Mouse (Mus musculus) hindbrain, embryonic 16.5 days (tissue): ENCODE data around the gene Akr1cl. TPM values are rescaled to one million over a fixed set of nuclear protein-coding genes. Genes with fewer than 3 reads are reported as not detected.

ENCODE experiments used
- ATAC-seq: fragments of 200-750 bp; cut with Nextera tagmentation; 2 replicates; pipeline ENCODE4 v1.8.0; 2017; ENCODE audit warnings: moderate TSS enrichment, moderate library complexity
- H3K27ac ChIP-seq: fragments of 300-500 bp; sonication (generic); 2 replicates; pipeline ENCODE4 v1.5.1; 2014; ENCODE audit warnings: low read depth, mild to moderate bottlenecking, control low read depth, low read length, moderate library complexity
- H3K27me3 ChIP-seq: fragments of 300-500 bp; sonication (generic); replicated peaks from 2 replicates; pipeline ENCODE4 v1.6.1; 2014; ENCODE audit warnings: low read length; ENCODE audit not compliant: control insufficient read depth, insufficient read depth
- H3K36me3 ChIP-seq: fragments of 300-500 bp; sonication (generic); 2 replicates; pipeline ENCODE4 v1.6.1; 2014; ENCODE audit warnings: mild to moderate bottlenecking, low read length, moderate library complexity, mixed read lengths; ENCODE audit not compliant: control insufficient read depth, insufficient read depth
- H3K4me1 ChIP-seq: fragments of 300-500 bp; sonication (generic); 2 replicates; pipeline ENCODE4 v1.6.1; 2014; ENCODE audit warnings: low read depth, low read length; ENCODE audit not compliant: control insufficient read depth, insufficient read depth
- H3K4me2 ChIP-seq: fragments of 300-500 bp; sonication (generic); 2 replicates; pipeline ENCODE4 v1.6.1; 2014; ENCODE audit warnings: mild to moderate bottlenecking, low read length, control low read depth, moderate library complexity
- H3K4me3 ChIP-seq: fragments of 300-500 bp; sonication (generic); 2 replicates; pipeline ENCODE4 v1.5.1; 2014; ENCODE audit warnings: mild to moderate bottlenecking, low read length, control low read depth, moderate library complexity
- H3K9ac ChIP-seq: fragments of 300-500 bp; sonication (generic); 2 replicates; pipeline ENCODE4 v1.6.1; 2014; ENCODE audit warnings: low read depth, mild to moderate bottlenecking, control low read depth, low read length, moderate library complexity
- H3K9me3 ChIP-seq: fragments of 300-500 bp; sonication (generic); 2 replicates; pipeline ENCODE4 v1.6.1; 2014; ENCODE audit warnings: mild to moderate bottlenecking, low read length, moderate library complexity; ENCODE audit not compliant: control insufficient read depth
- WGBS: fragments of 180-500 bp; shearing (Covaris S2); extraction: QIAGEN DNeasy Blood & Tissue Kit; methylation state at CpG from one replicate; pipeline ENCODE4 v1.1.7; 2014; 5-methylcytosine and 5-hydroxymethylcytosine counted together
- polyA plus RNA-seq: library from polyadenylated mRNA; unstranded; fragments of >200 nt; fragmentation: Nextera tagmentation; extraction: Ambion mirVana; gene quantifications from 2 replicates; pipeline ENCODE4 v1.2.1, GENCODE M21; 2015

Akr1cl gene
- polyA plus RNA-seq, 1 experiment from 2014 or later, result not detected

DNA sequence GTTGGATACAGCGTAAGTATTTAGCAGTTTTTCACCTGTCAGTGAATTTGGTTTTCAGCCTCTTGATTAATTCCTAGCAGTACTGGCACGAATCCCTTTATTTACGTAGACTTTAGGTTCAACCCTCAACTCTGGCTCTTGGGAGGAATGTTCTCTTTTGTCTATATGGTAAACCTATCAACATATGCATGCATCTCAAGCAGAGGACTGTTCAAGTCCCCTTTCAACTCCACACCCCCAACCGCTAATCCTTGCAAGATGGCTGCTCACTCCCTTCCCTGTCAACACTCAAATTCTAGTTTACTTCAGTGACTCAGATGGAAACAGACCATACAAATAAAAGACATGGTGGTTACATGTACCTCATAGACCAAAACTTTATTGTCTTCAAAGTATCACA is 19.8 kb downstream of the Akr1cl start:
- no peak overlapping the region for H3K4me3 ChIP-seq
- ATAC-seq, result no peak
- no peaks in the 10 kb centered on the region for H3K4me1 ChIP-seq
- no peak overlapping the region for H3K4me2 ChIP-seq
- H3K27me3 ChIP-seq, result no peaks in the 10 kb centered on the region
- H3K27ac ChIP-seq, result no peak overlapping the region
- 80% methylated on average over 4 of the region's 4 CpGs for WGBS
- no peaks in the 10 kb centered on the region for H3K36me3 ChIP-seq
- no peak overlapping the region for H3K9ac ChIP-seq
- no peaks in the 10 kb centered on the region for H3K9me3 ChIP-seq

DNA sequence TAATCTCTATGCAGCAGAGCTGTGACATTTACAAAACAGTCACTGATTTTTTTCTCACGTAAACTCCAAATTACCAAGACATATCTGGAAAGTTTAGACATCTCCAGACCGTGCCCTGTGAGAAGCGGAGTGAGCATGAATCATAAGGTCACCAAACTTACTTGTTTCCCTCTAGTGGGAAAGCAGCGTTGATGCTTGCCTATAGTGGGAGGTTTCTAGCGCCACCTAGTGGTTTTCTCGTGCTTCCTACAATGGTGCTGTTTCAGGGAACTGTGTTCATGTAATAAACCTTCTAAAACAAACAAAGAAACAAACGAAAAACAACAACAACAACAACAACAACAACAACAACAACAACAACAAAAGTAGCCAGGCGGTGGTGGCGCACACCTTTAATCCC is 22.4 kb downstream of the Akr1cl start:
- no peaks in the 10 kb centered on the region for H3K9me3 ChIP-seq
- no peaks in the 10 kb centered on the region for H3K4me1 ChIP-seq
- H3K27ac ChIP-seq, result no peak overlapping the region
- ATAC-seq, result peak; percentile 86
- no peak overlapping the region for H3K4me2 ChIP-seq
- WGBS, result 13% methylated on average over 9 of the region's 9 CpGs
- H3K27me3 ChIP-seq, result no peaks in the 10 kb centered on the region
- H3K4me3 ChIP-seq, result no peak overlapping the region
- H3K36me3 ChIP-seq, result no peaks in the 10 kb centered on the region
- no peak overlapping the region for H3K9ac ChIP-seq

DNA sequence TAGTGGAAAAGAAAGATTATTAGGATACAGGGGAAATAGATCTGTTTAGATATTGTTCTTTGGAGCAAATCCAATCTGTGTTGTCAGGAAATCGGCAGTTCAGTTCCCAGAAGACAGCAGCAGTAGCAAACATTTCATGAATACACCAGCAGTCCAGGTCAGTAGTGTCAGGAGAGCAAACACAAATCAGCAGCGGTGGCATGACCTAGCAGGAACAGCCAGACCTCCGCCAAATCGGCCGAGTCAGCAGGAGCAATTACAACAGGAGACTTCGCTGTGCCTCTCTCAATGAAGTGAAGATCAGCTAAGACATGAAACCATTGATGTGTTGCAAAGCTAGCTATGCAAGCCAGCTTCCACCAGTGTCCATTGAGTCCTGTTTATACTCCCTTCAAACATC is 27.0 kb downstream of the Akr1cl start:
- ATAC-seq, result no peak
- Histone ChIP-seq H3K36me3 (no peaks in the 10 kb centered on the region), H3K27me3 (no peaks in the 10 kb centered on the region), H3K27ac (no peak overlapping the region), H3K4me1 (no peaks in the 10 kb centered on the region), H3K9ac (no peak overlapping the region), H3K4me3 (no peak overlapping the region), H3K9me3 (no peaks in the 10 kb centered on the region), H3K4me2 (no peak overlapping the region)
- WGBS, result 87% methylated on average over 6 of the region's 6 CpGs

DNA sequence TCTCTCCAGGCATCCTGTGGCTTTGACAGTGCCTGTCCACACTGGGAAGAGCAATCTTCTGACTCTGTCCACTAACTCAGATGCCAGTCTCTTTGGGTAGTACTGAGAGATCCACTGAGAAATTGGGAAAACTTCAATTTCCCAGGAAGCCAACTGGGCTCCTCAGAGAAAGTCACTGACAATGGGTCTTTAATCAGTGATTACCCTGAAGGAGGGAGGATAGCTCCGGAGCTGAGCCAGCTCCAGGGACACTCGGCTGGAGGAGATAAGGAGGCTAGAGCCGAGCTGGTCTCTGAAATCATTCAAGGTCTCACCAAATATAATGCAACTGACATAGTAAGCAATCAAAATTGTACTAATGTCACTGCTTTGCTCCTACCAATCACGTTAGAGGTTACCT is 28.0 kb downstream of the Akr1cl start:
- H3K36me3 ChIP-seq, result no peaks in the 10 kb centered on the region
- no peak overlapping the region for H3K4me2 ChIP-seq
- no peak overlapping the region for H3K4me3 ChIP-seq
- no peak overlapping the region for H3K27ac ChIP-seq
- H3K9ac ChIP-seq, result no peak overlapping the region
- no peak for ATAC-seq
- H3K27me3 ChIP-seq, result no peaks in the 10 kb centered on the region
- no peaks in the 10 kb centered on the region for H3K9me3 ChIP-seq
- WGBS, result 84% methylated on average over 4 of the region's 4 CpGs
- no peaks in the 10 kb centered on the region for H3K4me1 ChIP-seq

DNA sequence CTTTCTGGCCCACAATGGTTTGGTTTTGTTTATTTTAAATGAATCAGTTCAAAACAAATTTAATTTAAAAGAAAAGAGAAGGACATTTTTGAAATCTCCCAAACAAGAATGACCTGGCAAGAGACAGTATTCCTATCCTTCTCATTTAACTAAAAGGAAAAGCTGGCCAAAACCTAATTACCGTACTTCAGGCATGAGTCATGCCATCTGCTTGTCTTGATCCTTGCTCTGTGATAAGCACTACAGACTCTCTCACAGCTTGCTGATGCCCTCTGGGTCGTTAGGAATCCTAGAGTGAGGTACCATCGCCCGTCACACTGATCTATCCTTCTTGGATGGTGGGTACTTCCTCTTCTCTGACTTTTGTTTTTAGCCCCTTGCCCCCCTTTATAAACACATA is 39.4 kb downstream of the Akr1cl start:
- no peaks in the 10 kb centered on the region for H3K27me3 ChIP-seq
- no peak overlapping the region for H3K27ac ChIP-seq
- no peak overlapping the region for H3K4me3 ChIP-seq
- no peak overlapping the region for H3K9ac ChIP-seq
- no peaks in the 10 kb centered on the region for H3K9me3 ChIP-seq
- no peak for ATAC-seq
- no peak overlapping the region for H3K4me2 ChIP-seq
- 80% methylated on average over 4 of the region's 4 CpGs for WGBS
- H3K36me3 ChIP-seq, result no peaks in the 10 kb centered on the region
- H3K4me1 ChIP-seq, result no peaks in the 10 kb centered on the region

DNA sequence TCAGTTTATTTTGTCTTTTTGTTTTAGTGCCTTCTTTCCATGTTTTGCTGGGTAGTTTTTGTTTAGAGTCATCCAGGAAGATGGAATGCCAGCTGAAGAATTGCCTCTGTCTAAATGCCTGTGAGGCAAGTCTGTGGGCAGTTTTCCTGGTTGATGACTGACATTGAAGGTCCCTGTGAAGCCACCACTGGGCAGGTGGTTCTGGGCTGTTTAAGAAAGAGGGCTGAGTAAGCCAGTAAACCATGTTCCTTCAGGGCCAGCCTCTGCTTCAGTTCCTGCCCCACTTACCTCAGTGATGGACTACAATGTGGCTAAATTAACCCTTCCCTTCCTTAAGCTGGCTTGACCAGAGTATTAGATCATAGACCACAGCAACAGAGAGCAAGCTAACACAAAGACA is 44.4 kb downstream of the Akr1cl start:
- Histone ChIP-seq H3K4me1 (no peaks in the 10 kb centered on the region), H3K27me3 (no peaks in the 10 kb centered on the region), H3K36me3 (no peaks in the 10 kb centered on the region), H3K4me2 (no peak overlapping the region), H3K4me3 (no peak overlapping the region), H3K9me3 (no peaks in the 10 kb centered on the region), H3K9ac (no peak overlapping the region), H3K27ac (no peak overlapping the region)
- ATAC-seq, result no peak

DNA sequence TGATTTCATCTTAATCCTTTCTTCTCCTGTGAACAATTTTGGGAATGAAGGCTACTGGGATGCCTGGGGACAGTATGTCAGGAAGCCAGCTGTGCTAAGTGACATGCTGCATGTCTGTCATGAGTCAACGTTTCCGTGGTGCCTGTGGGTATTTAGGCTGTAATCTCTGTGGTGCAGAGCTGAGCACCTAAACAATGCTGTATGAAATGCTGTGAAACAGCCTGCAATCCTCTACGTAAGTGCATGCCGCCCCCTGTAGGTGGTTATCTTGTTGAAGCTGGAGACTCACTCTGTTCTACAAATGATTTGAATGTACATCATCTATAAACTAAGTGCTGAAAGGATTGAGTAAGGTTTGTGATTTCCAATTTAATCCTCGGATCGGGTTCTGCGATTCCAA is 46.4 kb downstream of the Akr1cl start:
- no peak overlapping the region for H3K27ac ChIP-seq
- ATAC-seq, result no peak
- H3K36me3 ChIP-seq, result no peaks in the 10 kb centered on the region
- H3K27me3 ChIP-seq, result no peaks in the 10 kb centered on the region
- WGBS, result 41% methylated on average over 7 of the region's 7 CpGs
- no peaks in the 10 kb centered on the region for H3K9me3 ChIP-seq
- H3K4me1 ChIP-seq, result no peaks in the 10 kb centered on the region
- no peak overlapping the region for H3K9ac ChIP-seq
- no peak overlapping the region for H3K4me2 ChIP-seq
- H3K4me3 ChIP-seq, result no peak overlapping the region

DNA sequence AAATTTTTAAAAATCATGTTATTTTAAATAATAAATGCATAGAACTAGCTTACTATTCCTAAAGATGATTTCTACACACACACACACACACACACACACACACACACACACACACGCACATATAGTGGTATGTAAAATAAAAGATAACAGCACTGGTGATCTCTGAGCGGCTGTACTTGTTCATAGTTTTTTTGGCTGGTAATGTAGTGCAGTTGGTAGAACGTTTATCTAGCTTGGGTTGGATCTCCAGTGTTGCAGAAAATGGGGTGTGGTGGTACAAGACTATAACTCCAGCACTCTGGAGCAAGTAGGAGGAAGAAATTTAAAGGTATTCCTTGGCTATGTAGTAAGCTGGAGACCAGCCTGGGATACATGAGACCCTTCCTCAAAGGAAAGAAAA is 49.3 kb downstream of the Akr1cl start:
- H3K4me3 ChIP-seq, result no peak overlapping the region
- H3K27ac ChIP-seq, result no peak overlapping the region
- H3K36me3 ChIP-seq, result no peaks in the 10 kb centered on the region
- H3K4me1 ChIP-seq, result no peaks in the 10 kb centered on the region; the same call in 1 of the 2 replicates
- H3K9me3 ChIP-seq, result no peaks in the 10 kb centered on the region
- H3K4me2 ChIP-seq, result no peak overlapping the region
- no peak for ATAC-seq
- H3K27me3 ChIP-seq, result no peaks in the 10 kb centered on the region; the same call in 1 of the 2 replicates
- no peak overlapping the region for H3K9ac ChIP-seq
- WGBS, result 93% methylated on average over 3 of the region's 3 CpGs

DNA sequence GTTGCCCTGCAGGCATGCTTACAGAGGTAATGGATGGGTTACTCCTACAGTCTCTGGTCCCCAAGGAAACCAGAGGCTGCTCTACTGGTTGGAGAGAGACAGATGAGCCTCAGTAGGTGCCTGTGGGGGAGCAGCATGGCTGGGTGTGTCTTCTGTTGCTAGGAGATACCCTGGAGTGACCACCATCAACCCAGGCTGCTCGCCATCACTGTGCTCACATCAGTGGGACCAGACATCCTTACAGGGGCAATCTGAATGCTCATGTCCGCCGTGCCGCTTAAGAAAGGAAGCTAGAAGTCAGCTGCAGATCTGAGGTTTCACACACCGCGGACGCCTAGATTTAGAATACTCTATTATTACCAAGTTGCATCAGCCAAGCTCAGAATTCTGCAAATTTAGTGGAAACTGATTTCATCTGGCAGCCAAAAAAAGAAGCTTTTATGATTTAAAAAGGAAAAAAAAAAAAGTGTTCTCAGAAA is 54.2 kb downstream of the Akr1cl start:
- Histone ChIP-seq H3K9ac (no peak overlapping the region), H3K9me3 (no peaks in the 10 kb centered on the region), H3K4me1 (no peaks in the 10 kb centered on the region; the same call in 1 of the 2 replicates), H3K4me3 (no peak overlapping the region), H3K36me3 (no peaks in the 10 kb centered on the region), H3K27me3 (no peaks in the 10 kb centered on the region; the same call in 1 of the 2 replicates), H3K4me2 (no peak overlapping the region), H3K27ac (no peak overlapping the region)
- ATAC-seq, result peak; percentile 48; the same call in 1 of the 2 replicates
- 60% methylated on average over 7 of the region's 7 CpGs for WGBS

DNA sequence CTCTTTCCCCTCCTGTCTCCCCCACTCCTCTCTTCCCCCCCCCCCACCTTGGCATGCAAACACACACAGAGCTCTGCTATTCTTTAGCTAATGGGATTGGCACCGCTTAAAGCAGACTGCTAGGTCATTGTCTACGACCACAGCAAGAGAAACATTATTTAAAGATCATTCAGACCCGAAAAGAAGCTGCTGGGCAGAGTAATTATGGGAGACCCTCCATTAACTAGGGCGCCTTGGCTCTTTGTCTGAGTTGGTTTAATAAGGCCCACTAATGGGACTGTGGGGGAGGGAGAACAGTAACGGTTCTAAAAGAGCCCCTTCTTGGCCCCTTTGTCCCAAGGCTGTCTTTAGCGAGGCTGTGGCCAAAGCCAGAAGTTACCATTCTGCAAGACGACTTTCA is 57.2 kb downstream of the Akr1cl start:
- Histone ChIP-seq H3K27me3 (no peaks in the 10 kb centered on the region; the same call in 1 of the 2 replicates), H3K4me3 (no peak overlapping the region), H3K4me2 (no peak overlapping the region), H3K4me1 (no peaks in the 10 kb centered on the region; the same call in 1 of the 2 replicates), H3K36me3 (no peaks in the 10 kb centered on the region), H3K27ac (no peak overlapping the region), H3K9ac (no peak overlapping the region), H3K9me3 (no peaks in the 10 kb centered on the region)
- WGBS, result 7% methylated on average over 7 of the region's 7 CpGs
- ATAC-seq, result peak; percentile 69
